Mouse (Mus musculus): Measurements from ENCODE around the gene Zfp667. TPM values are rescaled to one million over a fixed set of nuclear protein-coding genes. Genes with fewer than 3 reads are reported as not detected.
"Not testable (repeated sequence)": the region's sequence is repeated elsewhere in the genome, so short reads cannot be mapped to it uniquely, and the experiment has no call there.

Gene Zfp667
- polyA plus RNA-seq, 1 experiment, result 0.44 TPM

GRCm38 (mm10) chr7:6282749-6283148 is 3.6 kb upstream of the Zfp667 start:
- H3K4me3 ChIP-seq (ENCODE audit: extremely low read depth, insufficient read depth, insufficient read length), result peak overlapping the region; percentile 42; the same call in 1 of the 2 replicates
- peak; percentile 79 to 81 for DNase-seq (ENCODE audit: low read depth in 1 of 2, low spot score in 2 of 2)
- whole genome bisulfite sequencing, result 0% methylated on average over 1 of the region's 1 CpGs
- TF ChIP-seq POLR2A (IDR thresholded peaks at IDR 0.05; ENCODE audit: low read depth, low read length) (no peak), CTCF (IDR thresholded peaks at IDR 0.05; ENCODE audit: extremely low read depth, insufficient read depth, insufficient read length, insufficient replicate concordance) (peak; percentile 30; the same call in 1 of the 2 replicates)
- no peaks in the 10 kb centered on the region for H3K27me3 ChIP-seq (ENCODE audit: control insufficient read depth, insufficient read depth, low read length)
- H3K4me1 ChIP-seq (ENCODE audit: control insufficient read depth, insufficient read depth, insufficient read length), result peaks cover 7% of the 10 kb centered on the region; the same call in 1 of the 2 replicates
- no peak overlapping the region for H3K27ac ChIP-seq (ENCODE audit: insufficient read depth, low read length)
- no peaks in the 10 kb centered on the region for H3K36me3 ChIP-seq (ENCODE audit: control insufficient read depth, insufficient read depth, low read length)

DNA sequence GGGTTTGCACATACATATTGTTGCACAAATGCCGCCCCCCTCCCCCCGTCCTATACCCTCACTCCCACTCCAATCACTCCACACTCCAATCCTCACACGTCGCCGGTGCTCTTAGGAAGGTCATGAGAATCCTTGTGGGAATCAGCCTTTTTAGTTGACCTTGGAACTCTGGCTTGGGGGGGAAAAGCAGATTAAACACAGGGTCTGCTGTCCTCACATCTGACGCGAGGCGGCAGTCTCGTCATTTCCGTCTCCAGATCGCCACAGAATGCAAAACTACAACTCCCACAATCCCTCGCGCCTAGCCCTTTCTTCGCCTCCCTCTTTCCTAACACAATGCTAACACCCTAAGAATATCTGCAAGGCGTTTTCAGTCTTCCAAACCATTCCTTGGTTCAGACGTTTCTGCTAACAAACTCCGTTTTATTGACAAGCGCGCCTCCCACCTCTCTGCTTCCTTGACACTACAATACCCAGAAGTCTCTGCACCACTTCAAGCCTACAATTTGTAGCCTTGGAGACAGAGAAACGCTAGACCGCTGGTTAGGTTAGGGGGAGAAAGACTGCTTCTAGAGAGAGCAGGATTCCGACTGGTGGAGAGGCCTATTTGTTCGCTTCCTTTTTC is 2.8 kb upstream of the Zfp667 start:
- Histone ChIP-seq H3K27ac (ENCODE audit: insufficient read depth, low read length) (peak overlapping the region; percentile 83), H3K27me3 (ENCODE audit: control insufficient read depth, insufficient read depth, low read length) (no peaks in the 10 kb centered on the region), H3K4me1 (ENCODE audit: control insufficient read depth, insufficient read depth, insufficient read length) (peaks cover 7% of the 10 kb centered on the region; the same call in 1 of the 2 replicates), H3K36me3 (ENCODE audit: control insufficient read depth, insufficient read depth, low read length) (no peaks in the 10 kb centered on the region), H3K4me3 (ENCODE audit: extremely low read depth, insufficient read depth, insufficient read length) (peak overlapping the region; percentile 79)
- whole genome bisulfite sequencing, result under 1% methylated on average over 23 of the region's 23 CpGs
- TF ChIP-seq CTCF (IDR thresholded peaks at IDR 0.05; ENCODE audit: extremely low read depth, insufficient read depth, insufficient read length, insufficient replicate concordance), result peak; percentile 21; the same call in 1 of the 2 replicates
- TF ChIP-seq POLR2A (IDR thresholded peaks at IDR 0.05; ENCODE audit: low read depth, low read length), result peak; percentile 40
- peak; percentile 75 to 77 for DNase-seq (ENCODE audit: low read depth in 1 of 2, low spot score in 2 of 2)

DNA sequence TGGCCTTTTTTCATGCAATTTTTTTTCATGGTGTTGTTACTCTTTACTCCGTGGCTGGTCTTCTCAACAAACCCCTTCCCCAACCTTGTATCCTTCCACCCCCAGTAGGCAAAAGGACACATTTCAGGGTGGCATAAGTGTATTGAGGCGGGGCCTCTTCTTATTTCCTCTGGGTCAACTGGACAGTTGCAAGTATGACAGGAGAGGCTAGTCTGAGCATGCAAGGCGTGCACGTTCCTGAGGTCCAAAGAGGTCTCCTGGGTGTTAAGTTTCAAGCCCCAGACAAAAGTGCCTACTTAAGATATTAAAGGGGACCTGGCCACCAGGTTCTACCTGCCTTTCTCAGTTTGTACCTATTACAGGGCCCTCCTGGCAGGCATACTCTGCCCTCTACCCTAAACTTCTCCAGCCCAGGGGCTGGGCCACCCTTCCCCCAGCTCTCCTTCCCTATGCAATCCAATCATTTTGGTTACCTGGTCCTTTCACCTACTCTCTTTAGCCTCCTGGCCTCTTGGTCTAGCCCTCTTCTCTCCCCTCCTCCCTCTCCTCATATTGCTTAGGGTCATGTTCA is 1.9 kb upstream of the Zfp667 start:
- Histone ChIP-seq H3K36me3 (ENCODE audit: control insufficient read depth, insufficient read depth, low read length) (no peaks in the 10 kb centered on the region), H3K4me1 (ENCODE audit: control insufficient read depth, insufficient read depth, insufficient read length) (peaks cover 7% of the 10 kb centered on the region; the same call in 1 of the 2 replicates), H3K27ac (ENCODE audit: insufficient read depth, low read length) (no peak overlapping the region), H3K4me3 (ENCODE audit: extremely low read depth, insufficient read depth, insufficient read length) (no peak overlapping the region), H3K27me3 (ENCODE audit: control insufficient read depth, insufficient read depth, low read length) (no peaks in the 10 kb centered on the region)
- TF ChIP-seq CTCF (IDR thresholded peaks at IDR 0.05; ENCODE audit: extremely low read depth, insufficient read depth, insufficient read length, insufficient replicate concordance), result no peak
- no peak for TF ChIP-seq POLR2A (IDR thresholded peaks at IDR 0.05; ENCODE audit: low read depth, low read length)
- WGBS, result 93% methylated on average over 4 of the region's 4 CpGs
- no peak for DNase-seq (ENCODE audit: low read depth in 1 of 2, low spot score in 2 of 2)

DNA sequence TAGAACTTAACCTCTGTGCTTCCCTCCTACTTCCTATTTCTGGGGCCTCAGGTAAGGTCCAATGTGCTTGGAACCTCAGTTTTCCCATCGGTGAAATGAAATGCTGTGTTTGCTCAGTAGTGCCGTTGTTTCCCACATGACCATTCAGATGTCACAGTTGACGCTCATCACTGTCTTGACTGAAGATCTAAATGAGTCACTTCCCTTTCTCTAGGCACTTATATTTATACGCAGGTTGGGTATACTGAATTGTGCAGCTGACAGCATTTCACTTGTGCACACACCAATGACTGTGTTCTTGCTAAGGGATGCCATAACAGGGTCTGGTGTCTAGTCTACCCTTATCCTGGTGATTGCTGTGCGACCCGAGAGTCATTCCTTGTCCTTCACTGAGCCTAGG is 1.0 kb upstream of the Zfp667 start:
- Histone ChIP-seq H3K27ac (ENCODE audit: insufficient read depth, low read length) (peak overlapping the region; percentile 21; the same call in 1 of the 2 replicates), H3K27me3 (ENCODE audit: control insufficient read depth, insufficient read depth, low read length) (no peaks in the 10 kb centered on the region), H3K4me3 (ENCODE audit: extremely low read depth, insufficient read depth, insufficient read length) (no peak overlapping the region), H3K36me3 (ENCODE audit: control insufficient read depth, insufficient read depth, low read length) (no peaks in the 10 kb centered on the region), H3K4me1 (ENCODE audit: control insufficient read depth, insufficient read depth, insufficient read length) (peaks cover 7% of the 10 kb centered on the region; the same call in 1 of the 2 replicates)
- WGBS, result 50% methylated on average over 6 of the region's 6 CpGs
- TF ChIP-seq POLR2A (IDR thresholded peaks at IDR 0.05; ENCODE audit: low read depth, low read length), result no peak
- no peak for TF ChIP-seq CTCF (IDR thresholded peaks at IDR 0.05; ENCODE audit: extremely low read depth, insufficient read depth, insufficient read length, insufficient replicate concordance)
- peak in 1 of 2 experiments; percentile 65 for DNase-seq (ENCODE audit: low read depth in 1 of 2, low spot score in 2 of 2)

GRCm38 (mm10) chr7:6286921-6287531 is 647 bp downstream of the Zfp667 start:
- WGBS, result 30% methylated on average over 15 of the region's 15 CpGs
- TF ChIP-seq CTCF (IDR thresholded peaks at IDR 0.05; ENCODE audit: extremely low read depth, insufficient read depth, insufficient read length, insufficient replicate concordance) (no peak), POLR2A (IDR thresholded peaks at IDR 0.05; ENCODE audit: low read depth, low read length) (no peak)
- H3K27ac ChIP-seq (ENCODE audit: insufficient read depth, low read length), result no peak overlapping the region

DNA sequence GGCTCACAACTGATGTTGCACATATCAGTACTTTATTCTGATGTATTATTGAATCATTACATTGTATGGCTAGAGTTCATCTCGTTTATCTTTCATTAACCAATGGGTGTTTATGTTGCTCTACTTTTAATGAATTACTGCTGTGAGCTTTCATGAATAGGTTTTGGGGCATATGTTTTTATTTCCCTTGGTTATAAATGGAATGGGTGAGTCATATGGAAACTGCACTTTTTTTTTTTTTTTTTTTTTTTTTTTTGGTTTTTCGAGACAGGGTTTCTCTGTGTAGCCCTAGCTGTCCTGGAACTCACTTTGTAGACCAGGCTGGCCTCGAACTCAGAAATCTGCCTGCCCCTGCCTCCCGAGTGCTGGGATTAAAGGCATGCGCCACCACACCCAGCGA is 4.7 kb downstream of the Zfp667 start:
- DNase-seq (ENCODE audit: low read depth in 1 of 2, low spot score in 2 of 2); H3K36me3 ChIP-seq (ENCODE audit: control insufficient read depth, insufficient read depth, low read length); H3K4me1 ChIP-seq (ENCODE audit: control insufficient read depth, insufficient read depth, insufficient read length); H3K27ac ChIP-seq (ENCODE audit: insufficient read depth, low read length); H3K4me3 ChIP-seq (ENCODE audit: extremely low read depth, insufficient read depth, insufficient read length); H3K27me3 ChIP-seq (ENCODE audit: control insufficient read depth, insufficient read depth, low read length): not testable (repeated sequence)
- 85% methylated on average over 6 of the region's 6 CpGs for WGBS

More at GRCm38 (mm10) chr7:6286921-6287531, 647 bp downstream of the Zfp667 start:
- no peak for DNase-seq (ENCODE audit: low read depth in 1 of 2, low spot score in 2 of 2)
- Histone ChIP-seq H3K36me3 (ENCODE audit: control insufficient read depth, insufficient read depth, low read length) (no peaks in the 10 kb centered on the region), H3K4me1 (ENCODE audit: control insufficient read depth, insufficient read depth, insufficient read length) (peaks cover 7% of the 10 kb centered on the region; the same call in 1 of the 2 replicates), H3K4me3 (ENCODE audit: extremely low read depth, insufficient read depth, insufficient read length) (peak overlapping the region; percentile 68; the same call in 1 of the 2 replicates), H3K27me3 (ENCODE audit: control insufficient read depth, insufficient read depth, low read length) (no peaks in the 10 kb centered on the region)

DNA sequence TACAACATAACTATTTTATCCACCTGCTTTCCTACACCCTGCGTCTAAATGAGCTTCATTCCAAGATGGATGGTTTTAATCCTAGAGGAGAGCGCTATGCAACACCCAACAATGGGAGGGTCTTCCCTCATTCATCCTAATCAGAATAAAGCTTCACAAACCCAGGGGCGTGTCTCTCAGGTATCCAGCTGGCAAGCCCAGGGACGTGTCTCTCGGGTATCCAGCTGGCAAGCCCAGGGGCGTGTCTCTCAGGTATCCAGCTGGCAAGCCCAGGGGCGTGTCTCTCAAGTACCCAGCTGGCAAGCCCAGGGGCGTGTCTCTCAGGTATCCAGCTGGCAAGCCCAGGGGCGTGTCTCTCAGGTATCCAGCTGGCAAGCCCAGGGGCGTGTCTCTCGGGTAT is 14.4 kb downstream of the Zfp667 start:
- DNase-seq (ENCODE audit: low read depth in 1 of 2, low spot score in 2 of 2); H3K36me3 ChIP-seq (ENCODE audit: control insufficient read depth, insufficient read depth, low read length); H3K27me3 ChIP-seq (ENCODE audit: control insufficient read depth, insufficient read depth, low read length); H3K27ac ChIP-seq (ENCODE audit: insufficient read depth, low read length); H3K4me1 ChIP-seq (ENCODE audit: control insufficient read depth, insufficient read depth, insufficient read length); H3K4me3 ChIP-seq (ENCODE audit: extremely low read depth, insufficient read depth, insufficient read length): not testable (repeated sequence)
- 84% methylated on average over 11 of the region's 11 CpGs for WGBS
